Mouse (Mus musculus) limb, embryonic 15.5 days (tissue): ENCODE measurements at regions not wholly inside any gene's neighbourhood (a gene's known extent, or its start where the extent isn't known, plus 50 kb on each side); places are given as distances from the start of the nearest gene placed in this dataset.
A peak's percentile ranks its signal among the peaks of the same experiment; 100 is the strongest.

Experiments
- ATAC-seq: fragments of 200-750 bp; cut with Nextera tagmentation; 2 replicates; pipeline ENCODE4 v1.8.0; 2017; ENCODE audit warnings: low read depth, moderate TSS enrichment; ENCODE audit not compliant: insufficient number of reproducible peaks, low FRiP score, low TSS enrichment
- H3K27ac ChIP-seq: fragments of 300-500 bp; sonication (generic); 2 replicates; pipeline ENCODE4 v1.5.1; 2015; ENCODE audit warnings: moderate library complexity, mild to moderate bottlenecking, inconsistent platforms
- H3K27me3 ChIP-seq: fragments of 300-500 bp; sonication (generic); 2 replicates; pipeline ENCODE4 v1.6.1; 2015; ENCODE audit warnings: inconsistent platforms
- H3K36me3 ChIP-seq: fragments of 300-500 bp; sonication (generic); 2 replicates; pipeline ENCODE4 v1.6.1; 2015; ENCODE audit warnings: inconsistent platforms
- H3K4me1 ChIP-seq: fragments of 300-500 bp; sonication (generic); 2 replicates; pipeline ENCODE4 v1.6.1; 2015; ENCODE audit warnings: inconsistent platforms
- H3K4me2 ChIP-seq: fragments of 300-500 bp; sonication (generic); 2 replicates; pipeline ENCODE4 v1.6.1; 2015; ENCODE audit warnings: mild to moderate bottlenecking, inconsistent platforms
- H3K4me3 ChIP-seq: fragments of 300-500 bp; sonication (generic); 2 replicates; pipeline ENCODE4 v1.5.1; 2015; ENCODE audit warnings: mild to moderate bottlenecking, inconsistent platforms
- H3K9ac ChIP-seq: fragments of 300-500 bp; sonication (generic); 2 replicates; pipeline ENCODE4 v1.6.1; 2015; ENCODE audit warnings: inconsistent platforms
- H3K9me3 ChIP-seq: fragments of 300-500 bp; sonication (generic); 2 replicates; pipeline ENCODE4 v1.6.1; 2016; ENCODE audit warnings: inconsistent platforms
- WGBS: fragments of 180-500 bp; shearing (Covaris S2); methylation state at CpG from one replicate; pipeline ENCODE4 v1.1.7; 2015; 5-methylcytosine and 5-hydroxymethylcytosine counted together

- Histone ChIP-seq H3K4me1 (no peaks in the 10 kb centered on the region), H3K27ac (no peak overlapping the region), H3K36me3 (no peaks in the 10 kb centered on the region), H3K27me3 (no peaks in the 10 kb centered on the region), H3K9ac (no peak overlapping the region), H3K4me3 (no peak overlapping the region), H3K4me2 (no peak overlapping the region), H3K9me3 (no peaks in the 10 kb centered on the region)
- no peak for ATAC-seq
- 82% methylated on average over 6 of the region's 6 CpGs for WGBS
These were observed 68.7 kb downstream of the Npepl1 start for GRCm38 (mm10) chr2:174178801-174179200.

GRCm38 (mm10) chr2:174184797-174185196 lies 74.6 kb downstream of the Npepl1 start:
- ATAC-seq = no peak
- Histone ChIP-seq H3K27me3 (no peaks in the 10 kb centered on the region), H3K4me2 (no peak overlapping the region), H3K9me3 (no peaks in the 10 kb centered on the region), H3K4me1 (no peaks in the 10 kb centered on the region), H3K4me3 (no peak overlapping the region), H3K27ac (no peak overlapping the region), H3K9ac (no peak overlapping the region), H3K36me3 (no peaks in the 10 kb centered on the region)
- WGBS = 80% methylated on average over 5 of the region's 5 CpGs

GRCm38 (mm10) chr2:174191071-174191470 lies 80.9 kb downstream of the Npepl1 start:
- Histone ChIP-seq H3K27me3 (no peaks in the 10 kb centered on the region), H3K27ac (no peak overlapping the region), H3K36me3 (no peaks in the 10 kb centered on the region), H3K4me1 (no peaks in the 10 kb centered on the region), H3K4me2 (no peak overlapping the region), H3K9me3 (no peaks in the 10 kb centered on the region), H3K9ac (no peak overlapping the region), H3K4me3 (no peak overlapping the region)
- ATAC-seq = no peak
- 94% methylated on average over 2 of the region's 2 CpGs for WGBS

GRCm38 (mm10) chr2:174191516-174191915 lies 81.4 kb downstream of the Npepl1 start:
- Histone ChIP-seq H3K27ac (no peak overlapping the region), H3K36me3 (no peaks in the 10 kb centered on the region), H3K4me3 (no peak overlapping the region), H3K27me3 (no peaks in the 10 kb centered on the region), H3K9ac (no peak overlapping the region), H3K4me1 (no peaks in the 10 kb centered on the region), H3K9me3 (no peaks in the 10 kb centered on the region), H3K4me2 (no peak overlapping the region)
- 78% methylated on average over 2 of the region's 2 CpGs for WGBS
- no peak for ATAC-seq

- Histone ChIP-seq H3K36me3 (no peaks in the 10 kb centered on the region), H3K9me3 (no peaks in the 10 kb centered on the region), H3K27ac (no peak overlapping the region), H3K4me1 (no peaks in the 10 kb centered on the region), H3K27me3 (no peaks in the 10 kb centered on the region), H3K4me3 (no peak overlapping the region), H3K4me2 (no peak overlapping the region), H3K9ac (no peak overlapping the region)
- WGBS = 81% methylated on average over 5 of the region's 5 CpGs
- ATAC-seq = no peak
These were observed 81.9 kb downstream of the Npepl1 start for GRCm38 (mm10) chr2:174192026-174192425.

- no peaks in the 10 kb centered on the region for H3K27me3 ChIP-seq
- no peak overlapping the region for H3K4me2 ChIP-seq
- 50% methylated on average over 5 of the region's 5 CpGs for WGBS
- no peak overlapping the region for H3K4me3 ChIP-seq
- H3K4me1 ChIP-seq = no peaks in the 10 kb centered on the region
- no peaks in the 10 kb centered on the region for H3K36me3 ChIP-seq
- no peaks in the 10 kb centered on the region for H3K9me3 ChIP-seq
- no peak overlapping the region for H3K27ac ChIP-seq
- no peak for ATAC-seq
- no peak overlapping the region for H3K9ac ChIP-seq
These were observed 83.4 kb downstream of the Npepl1 start for GRCm38 (mm10) chr2:174193506-174193905.

- H3K27ac ChIP-seq = no peak overlapping the region
- H3K9me3 ChIP-seq = no peaks in the 10 kb centered on the region
- H3K4me3 ChIP-seq = no peak overlapping the region
- WGBS = 93% methylated on average over 1 of the region's 1 CpGs
- ATAC-seq = no peak
- H3K27me3 ChIP-seq = no peaks in the 10 kb centered on the region
- no peak overlapping the region for H3K4me2 ChIP-seq
- no peaks in the 10 kb centered on the region for H3K36me3 ChIP-seq
- no peak overlapping the region for H3K9ac ChIP-seq
- H3K4me1 ChIP-seq = peaks cover 4% of the 10 kb centered on the region
These were observed 85.5 kb downstream of the Npepl1 start for GRCm38 (mm10) chr2:174195651-174196050.

- no peak overlapping the region for H3K27ac ChIP-seq
- H3K36me3 ChIP-seq = no peaks in the 10 kb centered on the region
- WGBS = 84% methylated on average over 16 of the region's 16 CpGs
- no peak overlapping the region for H3K4me3 ChIP-seq
- H3K4me2 ChIP-seq = no peak overlapping the region
- ATAC-seq = no peak
- no peak overlapping the region for H3K9ac ChIP-seq
- H3K9me3 ChIP-seq = no peaks in the 10 kb centered on the region
- peaks cover 5% of the 10 kb centered on the region for H3K4me1 ChIP-seq
- no peaks in the 10 kb centered on the region for H3K27me3 ChIP-seq
These were observed 86.6 kb downstream of the Npepl1 start for GRCm38 (mm10) chr2:174196696-174197215.

- H3K27ac ChIP-seq = no peak overlapping the region
- WGBS = 75% methylated on average over 11 of the region's 11 CpGs
These were observed 86.7 kb upstream of the Gnas start for GRCm38 (mm10) chr2:174197306-174197945.

GRCm38 (mm10) chr2:174198406-174198971 lies 85.6 kb upstream of the Gnas start:
- no peak overlapping the region for H3K4me3 ChIP-seq
- H3K4me1 ChIP-seq = peaks cover 5% of the 10 kb centered on the region
- H3K27me3 ChIP-seq = no peaks in the 10 kb centered on the region
- H3K9ac ChIP-seq = no peak overlapping the region
- no peaks in the 10 kb centered on the region for H3K36me3 ChIP-seq
- H3K4me2 ChIP-seq = no peak overlapping the region
- ATAC-seq = no peak
- WGBS = 87% methylated on average over 7 of the region's 7 CpGs
- H3K27ac ChIP-seq = no peak overlapping the region
- H3K9me3 ChIP-seq = no peaks in the 10 kb centered on the region

More at GRCm38 (mm10) chr2:174197306-174197945, 86.7 kb upstream of the Gnas start:
- Histone ChIP-seq H3K9ac (no peak overlapping the region), H3K4me1 (peaks cover 5% of the 10 kb centered on the region), H3K27me3 (no peaks in the 10 kb centered on the region), H3K4me2 (no peak overlapping the region), H3K9me3 (no peaks in the 10 kb centered on the region), H3K36me3 (no peaks in the 10 kb centered on the region), H3K4me3 (no peak overlapping the region)
- no peak for ATAC-seq

- Histone ChIP-seq H3K4me1 (peaks cover 5% of the 10 kb centered on the region), H3K4me3 (no peak overlapping the region), H3K36me3 (no peaks in the 10 kb centered on the region), H3K9me3 (no peaks in the 10 kb centered on the region), H3K9ac (no peak overlapping the region), H3K27ac (peak overlapping the region; percentile 65; the same call in 1 of the 2 replicates), H3K4me2 (0 out of 2 replicates have a peak overlapping the region, but pooled peaks have one; percentile 5), H3K27me3 (no peaks in the 10 kb centered on the region)
- ATAC-seq = peak; percentile 62
- 42% methylated on average over 13 of the region's 13 CpGs for WGBS
These were observed 83.9 kb upstream of the Gnas start for GRCm38 (mm10) chr2:174199961-174200862.

GRCm38 (mm10) chr2:174203412-174203811 lies 80.7 kb upstream of the Gnas start:
- WGBS = 76% methylated on average over 11 of the region's 11 CpGs
- Histone ChIP-seq H3K27ac (no peak overlapping the region), H3K4me1 (peaks cover 5% of the 10 kb centered on the region), H3K4me2 (no peak overlapping the region), H3K9me3 (no peaks in the 10 kb centered on the region), H3K4me3 (no peak overlapping the region), H3K36me3 (no peaks in the 10 kb centered on the region), H3K9ac (no peak overlapping the region), H3K27me3 (no peaks in the 10 kb centered on the region)
- ATAC-seq = no peak
